Mouse (Mus musculus): ENCODE results near the gene Thbs4.

- TF ChIP-seq CTCF (IDR thresholded peaks at IDR 0.05; ENCODE audit: low read depth, low read length), result no peak
- no peak for TF ChIP-seq POLR2A (IDR thresholded peaks at IDR 0.05; ENCODE audit: insufficient read depth, low read length)
- TF ChIP-seq EP300 (IDR thresholded peaks at IDR 0.05; ENCODE audit: insufficient read depth, low read depth, low read length), result no peak
These were observed 86.2 kb downstream of the Thbs4 start for GRCm38 (mm10) chr13:92708466-92708865.
